Mouse (Mus musculus): ENCODE measurements around the gene 1810037I17Rik.

1810037I17Rik gene

GRCm38 (mm10) chr3:122924009-122924914 lies at the start of gene 1810037I17Rik:
TSS of gene 1810037I17Rik (plus strand) at chr3:122924203.
- DNase-seq (ENCODE audit: low spot score in 2 of 2) = peak; percentile 95 to 96

GRCm38 (mm10) chr3:122876870-122877269 lies 47.1 kb upstream of the 1810037I17Rik start:
- DNase-seq (ENCODE audit: low spot score in 2 of 2) = no peak

- DNase-seq (ENCODE audit: low spot score in 2 of 2) = no peak
Observed at GRCm38 (mm10) chr3:122877543-122877942, 46.5 kb upstream of the 1810037I17Rik start.

- DNase-seq (ENCODE audit: low spot score in 2 of 2) = no peak
Observed at GRCm38 (mm10) chr3:122878705-122879315, 45.2 kb upstream of the 1810037I17Rik start.

- no peak for DNase-seq (ENCODE audit: low spot score in 2 of 2)
Observed at GRCm38 (mm10) chr3:122887505-122888301, 36.3 kb upstream of the 1810037I17Rik start.

GRCm38 (mm10) chr3:122888371-122888819 lies 35.6 kb upstream of the 1810037I17Rik start:
- no peak for DNase-seq (ENCODE audit: low spot score in 2 of 2)

- DNase-seq (ENCODE audit: low spot score in 2 of 2) = no peak
Observed at GRCm38 (mm10) chr3:122894772-122895171, 29.2 kb upstream of the 1810037I17Rik start, which contains the start of gene Fabp2. TSS of gene Fabp2 (plus strand) at chr3:122895072.

DNA sequence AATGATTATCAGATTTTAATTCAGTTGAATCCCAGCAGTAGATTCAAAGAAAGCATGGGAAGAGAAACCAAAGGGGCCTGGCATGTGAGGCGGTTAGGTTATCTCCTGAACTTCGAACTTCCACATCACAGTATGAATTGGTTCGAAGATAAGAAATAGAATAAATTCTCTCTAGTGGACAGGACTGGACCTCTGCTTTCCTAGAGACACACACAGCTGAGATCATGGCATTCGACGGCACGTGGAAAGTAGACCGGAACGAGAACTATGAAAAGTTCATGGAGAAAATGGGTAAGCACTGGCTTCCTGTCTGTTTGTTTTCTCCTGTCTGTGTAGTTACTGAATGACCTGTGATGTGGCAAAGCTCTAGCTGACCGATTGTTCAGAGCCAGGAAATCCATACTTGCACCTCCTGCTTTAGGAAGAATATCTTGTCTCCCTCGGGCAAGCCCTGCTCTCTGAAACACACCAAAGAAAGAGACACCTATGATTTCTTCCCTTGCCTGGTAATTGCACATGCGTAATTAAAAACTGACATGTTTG lies 28.7 kb upstream of the 1810037I17Rik start:
- no peak for DNase-seq (ENCODE audit: low spot score in 2 of 2)

GRCm38 (mm10) chr3:122898254-122898653 lies 25.7 kb upstream of the 1810037I17Rik start:
- DNase-seq (ENCODE audit: low spot score in 2 of 2) = no peak

- peak in 1 of 2 experiments; percentile 40 for DNase-seq (ENCODE audit: low spot score in 2 of 2)
Observed at GRCm38 (mm10) chr3:122903746-122904433, 20.1 kb upstream of the 1810037I17Rik start.

GRCm38 (mm10) chr3:122907841-122908240 lies 16.2 kb upstream of the 1810037I17Rik start:
- no peak for DNase-seq (ENCODE audit: low spot score in 2 of 2)

DNA sequence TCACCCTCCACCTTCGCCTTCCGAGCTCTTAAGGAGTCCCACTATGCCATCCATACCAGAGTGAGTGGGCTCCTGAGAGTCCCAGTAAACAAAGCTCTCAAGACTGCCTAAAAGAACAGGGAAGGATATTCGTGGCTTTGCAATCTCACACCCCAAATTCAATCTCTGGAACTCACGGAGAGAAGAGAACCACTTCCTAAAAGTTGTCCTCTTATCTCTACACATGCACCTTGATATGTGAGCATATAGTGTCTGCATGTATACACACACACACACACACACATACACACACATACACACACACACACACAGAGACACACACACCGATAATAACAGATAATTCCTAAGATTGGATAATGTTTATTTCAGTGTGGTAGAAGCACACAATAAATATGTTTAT lies 8.5 kb upstream of the 1810037I17Rik start:
- DNase-seq (ENCODE audit: low spot score in 2 of 2) = no peak

DNA sequence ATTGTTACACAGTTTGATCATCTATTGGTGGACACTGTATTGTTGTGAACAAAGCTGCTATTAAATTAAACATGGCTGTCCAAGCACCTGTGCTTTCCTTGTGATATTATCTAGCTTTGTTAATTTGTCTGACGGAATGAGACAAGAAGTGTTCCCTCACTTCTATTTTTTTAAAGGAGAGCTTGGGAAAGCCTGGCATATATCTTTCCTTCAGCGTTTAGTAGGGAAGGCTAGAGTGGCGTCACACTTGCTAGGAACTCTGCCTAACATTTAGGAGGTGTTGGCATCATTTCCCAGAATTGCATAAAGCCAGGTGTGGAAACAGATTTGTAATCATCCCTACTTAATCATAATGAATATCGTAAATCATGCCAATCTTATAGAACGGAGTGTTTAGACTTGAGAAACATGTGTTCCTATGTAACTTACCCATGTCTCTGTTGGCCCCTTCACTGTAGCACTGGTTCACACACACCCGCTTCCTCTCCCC lies 7.8 kb upstream of the 1810037I17Rik start:
- no peak for DNase-seq (ENCODE audit: low spot score in 2 of 2)

DNA sequence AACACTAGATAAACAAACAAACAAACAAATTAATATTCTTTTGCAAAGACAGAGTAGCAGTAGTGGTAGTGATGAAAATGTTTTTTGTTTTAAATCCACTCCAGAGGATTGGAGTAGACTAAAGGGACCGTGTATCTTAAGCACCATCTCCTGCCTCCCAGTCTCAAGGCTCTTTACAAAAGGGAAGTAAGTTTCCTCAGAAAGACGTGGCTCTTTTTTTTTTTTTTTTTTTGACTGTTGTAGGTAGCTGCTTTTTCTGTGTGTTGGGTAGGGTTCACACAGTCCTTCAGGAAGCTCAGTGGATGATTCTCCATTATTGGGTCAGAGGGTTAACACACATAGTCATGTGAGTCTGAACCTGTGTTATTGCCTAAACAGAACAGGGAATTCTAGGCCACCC lies 5.3 kb upstream of the 1810037I17Rik start:
- no peak for DNase-seq (ENCODE audit: low spot score in 2 of 2)

GRCm38 (mm10) chr3:122919260-122919659 lies 4.7 kb upstream of the 1810037I17Rik start, which contains the start of gene Gm10959:
TSS of gene Gm10959 (minus strand) at chr3:122919360.
- DNase-seq (ENCODE audit: low spot score in 2 of 2) = no peak

GRCm38 (mm10) chr3:122920572-122921435 lies 3.2 kb upstream of the 1810037I17Rik start:
- DNase-seq (ENCODE audit: low spot score in 2 of 2) = no peak

DNA sequence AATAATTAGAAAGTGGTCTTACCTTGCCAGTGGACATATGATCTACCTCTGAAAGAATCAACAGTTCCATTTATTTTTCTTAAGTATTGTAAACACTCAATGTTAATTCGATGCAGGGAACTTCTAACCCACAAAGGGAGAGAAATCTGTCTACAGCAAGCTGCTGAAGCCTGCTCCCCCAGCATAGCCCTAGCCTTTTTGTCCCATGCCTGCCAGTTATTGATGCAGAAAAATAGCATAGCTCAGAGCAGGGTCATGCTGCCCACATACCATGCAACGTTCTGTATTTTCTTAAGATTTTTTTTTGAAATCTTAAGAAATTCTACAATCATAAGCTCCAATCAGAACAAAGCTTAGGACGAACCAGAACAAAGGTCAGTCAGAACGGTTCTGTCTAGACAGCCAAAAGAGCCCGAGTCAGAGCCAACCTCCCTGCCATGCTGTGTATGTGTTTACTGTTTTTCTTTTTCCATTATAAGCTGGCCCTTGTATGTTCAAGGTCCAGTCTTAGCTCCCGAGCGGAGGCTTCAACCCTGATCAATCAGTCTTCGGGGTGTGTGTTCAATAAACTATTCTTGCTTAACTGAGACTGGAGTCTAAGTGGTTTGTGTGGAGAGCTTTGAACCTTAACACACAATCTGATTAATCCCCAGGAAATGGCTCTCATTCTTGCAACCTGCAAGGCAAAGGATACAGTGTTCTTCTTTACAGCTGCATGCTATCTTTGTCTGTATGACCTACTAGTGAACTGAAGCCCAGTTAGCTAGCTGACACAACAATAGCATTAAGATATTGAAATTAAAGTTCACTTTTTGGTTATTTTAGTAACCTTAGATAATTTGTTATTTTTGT lies 2.1 kb upstream of the 1810037I17Rik start:
- DNase-seq (ENCODE audit: low spot score in 2 of 2) = no peak

- no peak for DNase-seq (ENCODE audit: low spot score in 2 of 2)
Observed at GRCm38 (mm10) chr3:122923147-122923546, 856 bp upstream of the 1810037I17Rik start.

GRCm38 (mm10) chr3:122929723-122930122 lies 5.7 kb downstream of the 1810037I17Rik start:
- no peak for DNase-seq (ENCODE audit: low spot score in 2 of 2)

Data from thymus, postnatal 10 days (tissue).